Comparison of ENCODE assay signal across 8 mouse cellular contexts in genomic region chr17:64601751-64602578, GRCm38 (mm10). TPM values are rescaled to one million over a fixed set of nuclear protein-coding genes. Genes with fewer than 3 reads are reported as not detected.
A peak's percentile ranks its signal among the peaks of the same experiment; 100 is the strongest.
DNase-seq lines count a peak whose midpoint lies in the region; ATAC-seq and TF ChIP-seq lines count a peak whose summit lies in the region.

No protein-coding gene starts in this region.

- peak overlapping the region; percentile 93 for H3K4me3 ChIP-seq in E14TG2a.4 (replicated peaks; ENCODE audit: low read length)
- peak overlapping the region; percentile 82 for H3K4me3 ChIP-seq in bone marrow, adult 2 months (replicated peaks; ENCODE audit: control insufficient read depth, low read depth, low read length)
- H3K4me3 ChIP-seq in embryonic fibroblast, embryonic 13.5 days (ENCODE audit: insufficient read depth, low read length) = peak overlapping the region; percentile 66
- peak overlapping the region; percentile 91 for H3K4me3 ChIP-seq in heart, embryonic 13.5 days
- H3K4me3 ChIP-seq in kidney, embryonic 16.5 days (ENCODE audit: low read length) = peak overlapping the region; percentile 87
- peak overlapping the region; percentile 70 for H3K4me3 ChIP-seq in lung, adult 2 months (replicated peaks; ENCODE audit: extremely low read depth, low read depth, low read length)

- peak; percentile 58 for DNase-seq in lung, adult 2 months
- peak; percentile 74 for DNase-seq in thymus, postnatal 0 days (ENCODE audit: low spot score)

- H3K27ac ChIP-seq in bone marrow, adult 2 months (ENCODE audit: control insufficient read depth, insufficient read depth, low read depth, low read length, poor library complexity) = peak overlapping the region; percentile 97
- H3K27ac ChIP-seq in embryonic fibroblast, embryonic 13.5 days (ENCODE audit: insufficient read depth, low read length) = peak overlapping the region; percentile 13
- peak overlapping the region; percentile 91 for H3K27ac ChIP-seq in heart, embryonic 13.5 days (replicated peaks)
- peak overlapping the region; percentile 95 for H3K27ac ChIP-seq in kidney, embryonic 16.5 days (ENCODE audit: low read length)

- peak overlapping the region; percentile 93 for H3K9ac ChIP-seq in heart, embryonic 13.5 days
- H3K9ac ChIP-seq in kidney, embryonic 16.5 days (replicated peaks; ENCODE audit: low read length) = peak overlapping the region; percentile 93

- TF ChIP-seq CTCF in E14TG2a.4 (conservative IDR thresholded peaks at IDR 0.05; ENCODE audit: low read length) = no peak; the same call in 1 of the 2 replicates
- TF ChIP-seq CTCF in bone marrow, adult 2 months (IDR thresholded peaks at IDR 0.05; ENCODE audit: control insufficient read depth, insufficient read depth, low read length) = no peak; the same call in 1 of the 2 replicates
- no peak for TF ChIP-seq CTCF in embryonic fibroblast, embryonic 13.5 days (IDR thresholded peaks at IDR 0.05; ENCODE audit: borderline replicate concordance, insufficient read depth, low read length)
- TF ChIP-seq CTCF in lung, adult 2 months (IDR thresholded peaks at IDR 0.05; ENCODE audit: insufficient read depth, low read length) = peak; percentile 42

- no peak for ATAC-seq in heart, embryonic 13.5 days (ENCODE audit: extremely low read depth, insufficient number of reproducible peaks, low FRiP score, low TSS enrichment)
- ATAC-seq in kidney, embryonic 16.5 days (ENCODE audit: low FRiP score, low TSS enrichment) = peak; percentile 40; the same call in 1 of the 2 replicates
- ATAC-seq in neutrophil, adult 5-6 weeks (ENCODE audit: extremely low read depth, insufficient number of reproducible peaks, low FRiP score, poor library complexity, severe bottlenecking) = peak; percentile 20

- peak overlapping the region; percentile 97 for H3K4me2 ChIP-seq in heart, embryonic 13.5 days
- peak overlapping the region; percentile 74 for H3K4me2 ChIP-seq in kidney, embryonic 16.5 days (replicated peaks; ENCODE audit: low read depth, low read length)

- WGBS in bone marrow, adult 2 months = 2% methylated on average over 44 of the region's 44 CpGs
- 1% methylated on average over 44 of the region's 44 CpGs for WGBS in heart, embryonic 13.5 days
- under 1% methylated on average over 44 of the region's 44 CpGs for WGBS in kidney, embryonic 16.5 days
- WGBS in lung, adult 2 months = under 1% methylated on average over 44 of the region's 44 CpGs

- no peaks in the 10 kb centered on the region for H3K36me3 ChIP-seq in E14TG2a.4 (ENCODE audit: insufficient read depth, low read length)
- H3K36me3 ChIP-seq in heart, embryonic 13.5 days = no peaks in the 10 kb centered on the region
- H3K36me3 ChIP-seq in kidney, embryonic 16.5 days (ENCODE audit: insufficient read depth, low read length) = no peaks in the 10 kb centered on the region

- peaks cover 16% of the 10 kb centered on the region for H3K27me3 ChIP-seq in E14TG2a.4 (ENCODE audit: insufficient read depth, low read length)
- no peaks in the 10 kb centered on the region for H3K27me3 ChIP-seq in heart, embryonic 13.5 days (replicated peaks)
- no peaks in the 10 kb centered on the region for H3K27me3 ChIP-seq in kidney, embryonic 16.5 days (ENCODE audit: insufficient read depth, low read length)

- no peak; the same call in 1 of the 2 replicates for TF ChIP-seq POLR2A in bone marrow, adult 2 months (IDR thresholded peaks at IDR 0.05; ENCODE audit: borderline replicate concordance, control insufficient read depth, low read depth, low read length)
- TF ChIP-seq POLR2A in embryonic fibroblast, embryonic 13.5 days (IDR thresholded peaks at IDR 0.05; ENCODE audit: low read depth, low read length) = 0 out of 2 replicates have a peak, but pooled peaks have one; percentile 23
- TF ChIP-seq POLR2A in lung, adult 2 months (IDR thresholded peaks at IDR 0.05; ENCODE audit: borderline replicate concordance, extremely low read depth, low read depth, low read length) = no peak

- H3K4me1 ChIP-seq in E14TG2a.4 (replicated peaks; ENCODE audit: low read depth, low read length) = peaks cover 56% of the 10 kb centered on the region
- H3K4me1 ChIP-seq in bone marrow, adult 2 months (ENCODE audit: control insufficient read depth, insufficient read depth, low read length) = no peaks in the 10 kb centered on the region
- peaks cover 2% of the 10 kb centered on the region for H3K4me1 ChIP-seq in embryonic fibroblast, embryonic 13.5 days (ENCODE audit: control insufficient read depth, insufficient read depth, low read length)
- H3K4me1 ChIP-seq in heart, embryonic 13.5 days = peaks cover 37% of the 10 kb centered on the region
- peaks cover 39% of the 10 kb centered on the region for H3K4me1 ChIP-seq in kidney, embryonic 16.5 days (ENCODE audit: insufficient read depth, low read length)
- H3K4me1 ChIP-seq in lung, adult 2 months (ENCODE audit: control insufficient read depth, insufficient read depth, low read length) = peaks cover 18% of the 10 kb centered on the region

- no peaks in the 10 kb centered on the region for H3K9me3 ChIP-seq in E14TG2a.4 (ENCODE audit: low read length)
- no peaks in the 10 kb centered on the region for H3K9me3 ChIP-seq in heart, embryonic 13.5 days
- no peaks in the 10 kb centered on the region for H3K9me3 ChIP-seq in kidney, embryonic 16.5 days (ENCODE audit: low read length)

RNA-seq across cellular contexts. Expression of gene Man2a1, which starts 1.4 kb away (rescaled TPM):
- polyA plus RNA-seq in bone marrow, adult 2 months (2011; ENCODE audit: insufficient read depth, insufficient read length, low replicate concordance, missing spikeins) = 8.0 and 22.5 TPM in 2 replicates
- 109 and 133 TPM in 2 replicates for polyA plus RNA-seq in embryonic fibroblast, embryonic 13.5 days (2011; ENCODE audit: insufficient read length, low read depth, missing spikeins)
- 4.4 and 4.6 TPM in 2 replicates for polyA plus RNA-seq in heart, embryonic 13.5 days (2015; fragmentation: Nextera tagmentation; extraction: Ambion mirVana)
- 7.3 and 9.1 TPM in 2 replicates for polyA plus RNA-seq in kidney, embryonic 16.5 days (2015; fragmentation: Nextera tagmentation; extraction: Ambion mirVana)
- 15.3 and 16.9 TPM in 2 replicates for polyA plus RNA-seq in lung, adult 2 months (2012; rRNA removed)
- total RNA-seq in neutrophil, adult 5-6 weeks (2017) = 59.3 and 69.0 TPM in 2 replicates
- 9.9 and 13.9 TPM in 2 replicates for polyA plus RNA-seq in thymus, postnatal 0 days (2015; fragmentation: Nextera tagmentation; extraction: Ambion mirVana)

Comparison
In these comparisons a context has a peak if more than half of its experiments do, and no peak if none do; other contexts are left out.
1. H3K27ac ChIP-seq: peak in every context shown above with its lines; median percentile 97 in bone marrow, adult 2 months; 95 in kidney, embryonic 16.5 days; 91 in heart, embryonic 13.5 days; 13 in embryonic fibroblast, embryonic 13.5 days.